Mouse (Mus musculus): ENCODE data around the gene Dmrta2.

DNA sequence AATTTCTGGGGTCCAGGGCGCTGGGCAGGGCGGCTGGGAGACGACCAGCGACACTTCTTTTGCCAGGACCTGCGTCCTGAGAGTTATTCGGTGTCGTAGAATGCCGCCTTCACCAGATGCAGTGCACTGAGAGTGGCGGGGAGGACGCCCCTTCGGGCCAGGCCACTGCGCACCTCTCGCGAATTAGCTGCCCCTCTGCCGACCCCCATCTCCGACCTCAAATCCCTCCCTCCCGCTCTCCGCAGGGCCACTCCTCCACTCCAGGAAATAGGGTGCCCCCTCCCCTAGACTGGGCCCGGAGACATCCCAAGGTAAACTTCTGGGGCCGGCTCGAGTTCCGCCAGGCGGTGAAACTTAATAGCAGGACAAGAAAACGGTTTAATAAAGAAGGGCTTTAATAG is 6.2 kb downstream of the Dmrta2 start:
- no peak for TF ChIP-seq POLR2A (IDR thresholded peaks at IDR 0.05; ENCODE audit: insufficient read depth, low read depth, low read length)
- no peak for TF ChIP-seq CTCF (IDR thresholded peaks at IDR 0.05)

Measured in heart, adult 2 months (tissue).